Comparison of ENCODE assay signal across 9 mouse cellular contexts in genomic region chr14:29090074-29090473, GRCm38 (mm10).
DNase-seq lines count a peak whose midpoint lies in the region; ATAC-seq and TF ChIP-seq lines count a peak whose summit lies in the region.
"Had no signal": no experiment of that assay in that cellular context is flagged by ENCODE, and none has a peak within 500 bp of the region (broad histone marks: within the 10 kb centered on the region; RNA-seq: fewer than 3 reads in every experiment).

No protein-coding gene starts in this region.

- no peak for ATAC-seq in liver, embryonic 12.5 days
- ATAC-seq in midbrain, embryonic 13.5 days = peak; percentile 88
- ATAC-seq in stomach, postnatal 0 days (ENCODE audit: low FRiP score, low TSS enrichment) = peak; percentile 72; the same call in 1 of the 2 replicates

- WGBS in liver, embryonic 12.5 days (ENCODE audit: insufficient replicate concordance) = 2% methylated on average over 5 of the region's 5 CpGs
- 4% methylated on average over 5 of the region's 5 CpGs for WGBS in midbrain, embryonic 13.5 days
- WGBS in stomach, postnatal 0 days = 4% methylated on average over 5 of the region's 5 CpGs

- intact Hi-C loops in left cerebral cortex, postnatal 36 days (cut with DNase I) = loop anchor here (5.0 to 10.0 kb wide), 2 partner anchors 355 to 1283 kb away; no protein-coding TSS in a partner anchor

- TF ChIP-seq EP300 in stomach, postnatal 0 days (optimal IDR thresholded peaks at IDR 0.05) = no peak

- no peak overlapping the region for H3K4me2 ChIP-seq in liver, embryonic 12.5 days
- no peak overlapping the region for H3K4me2 ChIP-seq in midbrain, embryonic 13.5 days (replicated peaks)
- H3K4me2 ChIP-seq in stomach, postnatal 0 days (replicated peaks; ENCODE audit: low read depth) = no peak overlapping the region

- no peaks in the 10 kb centered on the region; the same call in 1 of the 2 replicates for H3K27me3 ChIP-seq in liver, embryonic 12.5 days (replicated peaks)
- H3K27me3 ChIP-seq in midbrain, embryonic 13.5 days = peaks cover 18% of the 10 kb centered on the region
- no peaks in the 10 kb centered on the region for H3K27me3 ChIP-seq in stomach, postnatal 0 days (ENCODE audit: control insufficient read depth, insufficient read depth, low read length)
- H3K27me3 ChIP-seq: megakaryocyte, embryonic 14.5 days had no signal

- no peaks in the 10 kb centered on the region for H3K9me3 ChIP-seq in liver, embryonic 12.5 days (replicated peaks)
- no peaks in the 10 kb centered on the region for H3K9me3 ChIP-seq in midbrain, embryonic 13.5 days
- H3K9me3 ChIP-seq in stomach, postnatal 0 days (ENCODE audit: control insufficient read depth, low read length) = no peaks in the 10 kb centered on the region
- H3K9me3 ChIP-seq: megakaryocyte, embryonic 14.5 days had no signal

- H3K4me3 ChIP-seq in liver, embryonic 12.5 days = no peak overlapping the region
- H3K4me3 ChIP-seq in midbrain, embryonic 13.5 days (replicated peaks) = no peak overlapping the region
- no peak overlapping the region for H3K4me3 ChIP-seq in stomach, postnatal 0 days (ENCODE audit: low read depth, low read length)
- H3K4me3 ChIP-seq: megakaryocyte, embryonic 14.5 days had no signal

- no peak overlapping the region for H3K27ac ChIP-seq in liver, embryonic 12.5 days
- H3K27ac ChIP-seq in midbrain, embryonic 13.5 days = no peak overlapping the region
- H3K27ac ChIP-seq in stomach, postnatal 0 days (replicated peaks) = no peak overlapping the region

- TF ChIP-seq CTCF in stomach, postnatal 0 days (IDR thresholded peaks at IDR 0.05; ENCODE audit: low read depth) = peak; percentile 95

- no peaks in the 10 kb centered on the region for H3K4me1 ChIP-seq in liver, embryonic 12.5 days
- H3K4me1 ChIP-seq in midbrain, embryonic 13.5 days (replicated peaks) = peaks cover 4% of the 10 kb centered on the region
- H3K4me1 ChIP-seq in stomach, postnatal 0 days (replicated peaks; ENCODE audit: control insufficient read depth, insufficient read depth) = no peaks in the 10 kb centered on the region
- H3K4me1 ChIP-seq: megakaryocyte, embryonic 14.5 days had no signal

- no peaks in the 10 kb centered on the region for H3K36me3 ChIP-seq in liver, embryonic 12.5 days
- no peaks in the 10 kb centered on the region for H3K36me3 ChIP-seq in midbrain, embryonic 13.5 days
- no peaks in the 10 kb centered on the region for H3K36me3 ChIP-seq in stomach, postnatal 0 days (ENCODE audit: control insufficient read depth, insufficient read depth, low read length)

- peak; percentile 67 for DNase-seq in liver
- DNase-seq in embryo, embryonic 10.5 days (ENCODE audit: low spot score) = peak; percentile 91
- peak; percentile 17 for DNase-seq in gastrocnemius, postnatal 25 days
- DNase-seq in kidney, adult 11 months = peak; percentile 42
- peak; percentile 57 to 74 for DNase-seq in left cerebral cortex, postnatal 36 days (ENCODE audit: low spot score in 2 of 2)
- DNase-seq in stomach, postnatal 0 days (ENCODE audit: low spot score) = peak; percentile 82

- H3K9ac ChIP-seq in liver, embryonic 12.5 days = no peak overlapping the region
- H3K9ac ChIP-seq in midbrain, embryonic 13.5 days (replicated peaks) = no peak overlapping the region
- no peak overlapping the region for H3K9ac ChIP-seq in stomach, postnatal 0 days (ENCODE audit: low read length)

Comparison
In these comparisons a context has a peak if more than half of its experiments do, and no peak if none do; other contexts are left out.
1. DNase-seq: peak in every context shown above with its lines; median percentile 91 in embryo, embryonic 10.5 days; 82 in stomach, postnatal 0 days; 67 in liver; 66 in left cerebral cortex, postnatal 36 days; 42 in kidney, adult 11 months; 17 in gastrocnemius, postnatal 25 days.